In the genomic region with DNA sequence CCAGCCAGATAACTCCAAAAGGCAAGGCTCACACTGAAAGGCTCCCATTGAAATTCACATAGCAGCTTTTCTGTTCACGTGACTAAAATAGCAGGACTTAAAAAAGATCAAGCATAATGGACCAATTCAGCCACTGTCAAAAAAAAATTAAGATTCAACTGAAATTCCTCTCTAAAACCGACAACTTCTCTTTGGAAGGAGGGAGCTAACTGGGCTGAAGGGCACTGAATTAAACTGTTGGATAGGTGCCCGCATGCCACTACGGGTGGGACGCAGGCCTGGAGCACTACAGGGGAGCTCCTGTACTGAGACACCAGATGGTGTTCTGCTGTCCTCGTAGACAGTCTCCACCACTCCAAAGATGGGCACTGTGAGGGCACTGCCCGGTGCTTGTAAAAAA, we compare ENCODE assay signal across 9 mouse cellular contexts.
A peak's percentile ranks its signal among the peaks of the same experiment; 100 is the strongest.
DNase-seq lines count a peak whose midpoint lies in the region; ATAC-seq and TF ChIP-seq lines count a peak whose summit lies in the region.
"Had no signal": no experiment of that assay in that cellular context is flagged by ENCODE, and none has a peak within 500 bp of the region (broad histone marks: within the 10 kb centered on the region; RNA-seq: fewer than 3 reads in every experiment).

No protein-coding gene starts in this region.

- H3K4me1 ChIP-seq in lung, embryonic 15.5 days: peaks cover 15% of the 10 kb centered on the region
- H3K4me1 ChIP-seq in lung, adult 2 months (ENCODE audit: control insufficient read depth, insufficient read depth, low read length): no peaks in the 10 kb centered on the region
- H3K4me1 ChIP-seq in hindbrain, embryonic 13.5 days (replicated peaks): peaks cover 25% of the 10 kb centered on the region
- H3K4me1 ChIP-seq in olfactory bulb, adult 2 months (ENCODE audit: control insufficient read depth, insufficient read depth, low read length): peaks cover 7% of the 10 kb centered on the region

- no peak overlapping the region for H3K4me2 ChIP-seq in lung, embryonic 15.5 days
- H3K4me2 ChIP-seq in hindbrain, embryonic 13.5 days: no peak overlapping the region

- no peak overlapping the region for H3K9ac ChIP-seq in lung, embryonic 15.5 days
- 0 out of 2 replicates have a peak overlapping the region, but pooled peaks have one; percentile 15 for H3K9ac ChIP-seq in hindbrain, embryonic 13.5 days

- no peak overlapping the region for H3K4me3 ChIP-seq in lung, embryonic 15.5 days
- no peak overlapping the region for H3K4me3 ChIP-seq in lung, adult 2 months (replicated peaks; ENCODE audit: extremely low read depth, low read depth, low read length)
- no peak overlapping the region for H3K4me3 ChIP-seq in hindbrain, embryonic 13.5 days
- H3K4me3 ChIP-seq in olfactory bulb, adult 2 months (ENCODE audit: insufficient read depth, low read depth, low read length): no peak overlapping the region

- no peak for ATAC-seq in lung, embryonic 15.5 days (ENCODE audit: borderline replicate concordance, extremely low read depth, low FRiP score, low TSS enrichment)
- ATAC-seq in hindbrain, embryonic 13.5 days (ENCODE audit: low FRiP score): peak; percentile 78
- ATAC-seq: Patski had no signal

- H3K27ac ChIP-seq in lung, embryonic 15.5 days: 0 out of 2 replicates have a peak overlapping the region, but pooled peaks have one; percentile 5
- H3K27ac ChIP-seq in hindbrain, embryonic 13.5 days: peak overlapping the region; percentile 60; the same call in 1 of the 2 replicates
- peak overlapping the region; percentile 37 for H3K27ac ChIP-seq in olfactory bulb, adult 2 months (ENCODE audit: insufficient read depth, low read depth, low read length)

- no peak for TF ChIP-seq POLR2A in lung, adult 2 months (IDR thresholded peaks at IDR 0.05; ENCODE audit: borderline replicate concordance, extremely low read depth, low read depth, low read length)
- no peak for TF ChIP-seq POLR2A in olfactory bulb, adult 2 months (IDR thresholded peaks at IDR 0.05; ENCODE audit: insufficient read depth, low read depth, low read length)

- H3K36me3 ChIP-seq in lung, embryonic 15.5 days: no peaks in the 10 kb centered on the region
- H3K36me3 ChIP-seq in hindbrain, embryonic 13.5 days: peaks cover 37% of the 10 kb centered on the region

- no peaks in the 10 kb centered on the region for H3K27me3 ChIP-seq in lung, embryonic 15.5 days
- H3K27me3 ChIP-seq in hindbrain, embryonic 13.5 days: no peaks in the 10 kb centered on the region
- H3K27me3 ChIP-seq: Patski had no signal

- no peak for DNase-seq in lung, adult 2 months
- peak; percentile 91 to 95 for DNase-seq in cerebellum, postnatal 14 days
- DNase-seq in thymus, postnatal 0 days (ENCODE audit: low spot score): no peak
- no peak for DNase-seq in spleen, adult 12 weeks (ENCODE audit: low spot score)
- DNase-seq: lung, postnatal 10 days had no signal

- no peaks in the 10 kb centered on the region for H3K9me3 ChIP-seq in lung, embryonic 15.5 days
- H3K9me3 ChIP-seq in hindbrain, embryonic 13.5 days: no peaks in the 10 kb centered on the region

- 66% methylated on average over 7 of the region's 7 CpGs for WGBS in lung, embryonic 15.5 days
- 81% methylated on average over 7 of the region's 7 CpGs for WGBS in lung, adult 2 months
- 41% methylated on average over 7 of the region's 7 CpGs for WGBS in hindbrain, embryonic 13.5 days
- 37% methylated on average over 7 of the region's 7 CpGs for WGBS in olfactory bulb, adult 2 months

- no peak for TF ChIP-seq CTCF in lung, adult 2 months (IDR thresholded peaks at IDR 0.05; ENCODE audit: insufficient read depth, low read length)
- no peak for TF ChIP-seq CTCF in olfactory bulb, adult 2 months (IDR thresholded peaks at IDR 0.05; ENCODE audit: insufficient read depth, low read depth, low read length)

Comparison
In these comparisons a context has a peak if more than half of its experiments do, and no peak if none do; other contexts are left out.
1. H3K27ac ChIP-seq: peak in every context shown above with its lines; median percentile 60 in hindbrain, embryonic 13.5 days; 37 in olfactory bulb, adult 2 months; 5 in lung, embryonic 15.5 days.
2. DNase-seq: peak in cerebellum, postnatal 14 days (2 of 2); none in lung, adult 2 months (single experiment), thymus, postnatal 0 days (single experiment) and spleen, adult 12 weeks (single experiment).